Mouse (Mus musculus) 3T3-L1 (cell line): ENCODE measurements at regions not wholly inside any gene's neighbourhood (a gene's known extent, or its start where the extent isn't known, plus 50 kb on each side); places are given as distances from the start of the nearest gene placed in this dataset.

Experiments used
- DNase-seq: peaks from one replicate; pipeline ENCODE4 v3.0.0-alpha.2; 2015; ENCODE audit warnings: low read depth, low spot score

DNA sequence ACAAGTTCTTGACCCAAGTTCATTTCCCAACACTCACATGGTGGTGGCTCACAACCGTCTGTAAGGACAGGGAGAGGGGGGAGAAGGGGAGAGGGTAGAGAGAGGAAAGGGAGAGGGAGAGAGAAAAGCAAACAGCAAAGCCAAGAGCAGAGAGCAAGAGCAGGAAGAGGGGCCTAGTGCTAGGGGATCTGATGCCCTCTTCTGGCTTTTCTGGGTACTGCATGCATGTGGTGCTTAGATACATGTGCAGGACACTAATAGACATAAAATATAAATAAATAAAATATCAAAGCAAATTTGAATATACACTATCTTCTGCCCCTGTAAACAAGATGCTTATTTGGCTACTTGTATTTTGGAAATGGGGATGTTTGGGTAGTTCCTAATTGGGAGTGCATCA lies 91.2 kb downstream of the Rnf138rt1 start:
- DNase-seq = peak; percentile 79
